Mouse (Mus musculus): ENCODE results near the gene Tcf3. TPM values are rescaled to one million over a fixed set of nuclear protein-coding genes. Genes with fewer than 3 reads are reported as not detected.

Tcf3 gene
- polyA plus RNA-seq, 1 experiment from 2014 or later: 203 TPM

DNA sequence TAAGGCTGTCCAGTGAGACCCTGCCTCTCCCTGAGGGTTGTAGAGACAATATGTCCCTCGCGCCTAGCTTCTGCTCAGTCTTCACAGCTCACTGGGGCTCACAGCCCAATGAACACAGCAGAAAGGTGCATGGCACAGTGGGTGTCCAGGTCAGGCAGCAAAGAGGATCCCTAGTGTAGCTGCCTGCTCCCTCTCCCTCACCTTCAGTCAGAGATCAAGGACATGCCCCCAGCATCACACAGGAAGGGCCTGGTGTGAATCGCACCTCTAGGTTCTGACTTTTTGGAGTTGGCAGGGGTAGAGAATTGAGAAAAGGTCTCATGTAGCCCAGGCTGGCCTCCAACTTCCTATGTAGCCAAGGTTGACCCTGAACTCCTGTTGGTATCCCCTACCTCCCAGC is 1.4 kb upstream of the Tcf3 start:
- Histone ChIP-seq H3K36me3 (replicated peaks) (peaks cover 13% of the 10 kb centered on the region), H3K9ac (no peak overlapping the region), H3K27me3 (peaks cover 6% of the 10 kb centered on the region; the same call in 1 of the 2 replicates), H3K4me3 (replicated peaks) (no peak overlapping the region), H3K9me3 (no peaks in the 10 kb centered on the region), H3K27ac (no peak overlapping the region; the same call in 1 of the 2 replicates), H3K4me2 (no peak overlapping the region), H3K4me1 (peaks cover 31% of the 10 kb centered on the region)
- no peak for ATAC-seq (ENCODE audit: low FRiP score)
- WGBS: 77% methylated on average over 3 of the region's 3 CpGs

DNA sequence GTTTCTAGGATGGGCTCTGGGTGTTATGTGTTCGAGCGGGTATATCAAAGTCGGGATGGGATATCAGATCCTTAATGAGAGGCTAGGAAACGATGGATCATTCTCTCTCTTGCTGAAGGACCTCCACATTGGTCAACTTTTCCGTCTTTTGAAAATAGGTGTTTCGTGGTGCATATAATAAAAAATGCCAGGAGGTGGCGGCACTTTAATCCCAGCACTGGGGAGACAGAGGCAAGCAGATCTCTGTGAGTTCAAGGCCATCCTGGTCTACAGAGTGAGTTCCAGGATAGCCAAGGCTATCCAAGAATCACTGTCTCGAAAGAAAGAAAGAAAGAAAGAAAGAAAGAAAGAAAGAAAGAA is 766 bp upstream of the Tcf3 start:
- H3K27ac ChIP-seq: peak overlapping the region; percentile 96
- no peak overlapping the region for H3K9ac ChIP-seq

DNA sequence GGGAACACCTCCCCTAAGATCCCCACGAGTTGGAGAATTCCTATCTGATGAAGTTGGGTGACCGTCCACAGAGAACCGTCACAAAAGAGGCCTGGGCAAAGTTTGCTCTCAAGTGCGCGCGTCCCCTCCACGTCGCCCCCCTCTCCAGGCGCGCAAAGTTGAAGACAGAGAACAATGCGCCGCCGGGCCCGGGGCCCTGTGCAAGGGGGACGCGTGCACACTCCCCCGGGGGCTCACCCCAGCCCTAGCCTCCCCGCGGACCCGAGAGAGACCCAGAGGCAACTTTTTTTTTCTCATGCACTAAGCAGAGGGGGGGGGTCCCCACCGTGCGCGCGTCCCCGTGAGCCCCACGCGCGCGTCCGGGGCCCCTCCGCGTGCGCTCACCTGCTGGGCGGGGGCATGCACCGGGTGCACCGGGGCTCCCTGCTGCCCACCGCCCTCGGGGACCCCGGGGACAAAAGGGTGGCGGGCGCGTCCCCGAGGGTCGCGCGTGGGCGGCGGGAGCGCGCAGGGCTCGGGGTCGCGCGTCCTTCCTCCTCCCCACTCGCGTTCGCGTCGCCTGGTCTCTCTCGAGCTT is 423 bp downstream of the Tcf3 start:
- WGBS: under 1% methylated on average over 56 of the region's 60 CpGs

More for the DNA sequence above, 766 bp upstream of the Tcf3 start:
- Histone ChIP-seq H3K4me2 (no peak overlapping the region), H3K9me3 (no peaks in the 10 kb centered on the region), H3K27me3 (peaks cover 6% of the 10 kb centered on the region; the same call in 1 of the 2 replicates), H3K36me3 (replicated peaks) (peaks cover 19% of the 10 kb centered on the region), H3K4me1 (peaks cover 31% of the 10 kb centered on the region), H3K4me3 (replicated peaks) (peak overlapping the region; percentile 99)
- 12% methylated on average over 8 of the region's 8 CpGs for WGBS
- ATAC-seq (ENCODE audit: low FRiP score): no peak

DNA sequence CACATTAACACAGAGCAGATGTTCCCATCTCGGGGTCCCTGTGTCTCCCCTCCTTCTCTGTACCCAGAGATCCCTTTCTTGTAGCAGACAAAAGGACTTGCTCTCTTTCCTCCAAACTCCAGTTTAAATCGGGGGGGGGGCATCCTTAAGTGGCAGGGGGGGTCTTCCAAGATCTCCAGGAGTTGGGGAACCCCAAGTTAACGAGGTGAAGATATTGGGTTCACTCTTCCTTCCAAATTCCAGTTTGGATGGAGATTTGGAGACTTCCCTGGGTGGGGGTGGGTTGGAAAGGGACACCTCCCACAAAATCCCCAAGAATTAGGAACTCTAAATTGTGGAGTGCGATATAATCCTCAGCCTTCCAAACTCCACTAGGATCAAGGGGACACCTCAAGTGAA is 1.1 kb downstream of the Tcf3 start:
- Histone ChIP-seq H3K9me3 (no peaks in the 10 kb centered on the region), H3K4me1 (peaks cover 31% of the 10 kb centered on the region), H3K9ac (peak overlapping the region; percentile 99), H3K36me3 (replicated peaks) (peaks cover 36% of the 10 kb centered on the region), H3K27me3 (no peaks in the 10 kb centered on the region; the same call in 1 of the 2 replicates), H3K4me2 (peak overlapping the region; percentile 88), H3K4me3 (replicated peaks) (peak overlapping the region; percentile 99), H3K27ac (peak overlapping the region; percentile 96)
- no peak for ATAC-seq (ENCODE audit: low FRiP score)
- WGBS: 1% methylated on average over 4 of the region's 4 CpGs

More for the DNA sequence above, 423 bp downstream of the Tcf3 start:
- Histone ChIP-seq H3K9ac (peak overlapping the region; percentile 99), H3K27me3 (peaks cover 4% of the 10 kb centered on the region; the same call in 1 of the 2 replicates), H3K27ac (peak overlapping the region; percentile 96), H3K4me2 (peak overlapping the region; percentile 88), H3K4me3 (replicated peaks) (peak overlapping the region; percentile 99), H3K9me3 (no peaks in the 10 kb centered on the region), H3K36me3 (replicated peaks) (peaks cover 30% of the 10 kb centered on the region), H3K4me1 (peaks cover 31% of the 10 kb centered on the region)
- ATAC-seq (ENCODE audit: low FRiP score): peak; percentile 47

DNA sequence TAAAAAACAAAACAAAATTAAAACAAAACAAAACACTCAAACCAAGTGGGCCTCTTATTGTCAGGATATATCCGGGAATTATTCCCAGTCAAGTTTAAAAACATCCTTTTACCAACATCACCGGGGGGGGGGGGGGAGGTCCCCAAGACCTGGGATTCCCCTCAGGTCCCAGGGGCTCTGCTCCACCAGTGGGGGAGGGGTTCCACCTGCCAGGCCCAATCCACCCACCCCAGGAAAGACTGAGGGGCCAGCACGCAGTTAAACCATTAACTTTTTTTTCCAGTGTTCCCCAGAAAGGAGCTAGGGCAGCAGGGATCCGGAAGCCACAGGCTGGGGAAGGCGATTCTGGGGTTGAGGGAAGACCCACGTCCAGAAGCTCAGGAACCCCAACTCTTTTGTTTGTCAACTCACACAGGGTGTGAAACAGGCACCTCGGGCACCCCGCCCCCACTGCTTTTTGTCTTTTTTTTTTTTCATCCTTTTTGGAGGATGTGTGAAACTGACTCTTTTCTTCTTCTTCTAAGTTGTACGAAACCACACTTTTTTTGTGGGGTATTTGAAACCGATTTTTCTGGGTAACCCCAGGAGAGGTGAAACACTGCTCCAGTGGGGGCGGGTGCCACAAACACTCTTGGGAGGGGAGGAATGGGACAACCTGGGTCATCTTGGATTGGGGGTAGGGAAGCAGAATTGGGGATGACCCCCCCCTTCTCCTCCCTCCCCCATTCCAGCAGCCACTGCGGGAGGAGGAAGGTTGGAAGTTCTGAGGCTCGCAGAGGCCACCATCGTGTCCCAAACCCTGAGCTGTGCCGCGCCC is 1.7 kb downstream of the Tcf3 start:
- 24% methylated on average over 15 of the region's 16 CpGs for WGBS
- no peaks in the 10 kb centered on the region for H3K9me3 ChIP-seq
- H3K4me2 ChIP-seq: peak overlapping the region; percentile 88
- no peaks in the 10 kb centered on the region for H3K27me3 ChIP-seq
- ATAC-seq (ENCODE audit: low FRiP score): no peak
- H3K4me1 ChIP-seq: peaks cover 31% of the 10 kb centered on the region
- H3K27ac ChIP-seq: peak overlapping the region; percentile 96
- H3K9ac ChIP-seq: peak overlapping the region; percentile 99
- H3K4me3 ChIP-seq (replicated peaks): peak overlapping the region; percentile 99
- peaks cover 42% of the 10 kb centered on the region for H3K36me3 ChIP-seq (replicated peaks)

DNA sequence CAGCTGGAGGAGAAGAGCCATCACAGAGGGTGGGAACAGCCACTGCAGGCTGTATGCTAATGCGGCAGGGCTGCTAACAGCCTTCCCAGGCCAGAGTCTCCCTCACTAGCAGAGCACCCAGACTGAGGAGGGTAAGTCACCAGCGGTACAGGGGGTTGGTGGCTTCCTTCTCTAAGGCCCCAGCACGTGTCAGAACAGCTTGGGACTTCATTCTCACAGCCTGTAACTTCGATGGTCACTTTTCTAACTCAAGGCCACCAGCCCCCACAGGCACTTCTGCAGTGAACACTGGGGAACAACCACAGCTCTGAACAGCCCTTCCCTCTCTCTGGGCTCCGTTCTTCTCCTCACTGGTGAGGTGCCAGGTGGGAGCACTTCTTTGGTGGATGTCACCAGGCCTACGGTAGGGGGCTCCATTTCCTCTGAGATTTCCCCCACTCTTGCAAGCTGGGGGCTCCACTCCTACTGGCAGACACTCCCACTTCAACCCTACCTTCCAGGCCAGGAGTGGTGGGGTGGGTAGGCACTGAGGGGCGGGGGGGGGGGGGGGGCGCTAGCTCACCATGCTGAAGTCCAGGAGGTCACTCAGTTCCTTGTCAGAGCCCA is 3.0 kb downstream of the Tcf3 start:
- Histone ChIP-seq H3K9me3 (no peaks in the 10 kb centered on the region), H3K9ac (peak overlapping the region; percentile 99), H3K4me1 (peaks cover 26% of the 10 kb centered on the region), H3K36me3 (replicated peaks) (peaks cover 55% of the 10 kb centered on the region), H3K27ac (peak overlapping the region; percentile 36; the same call in 1 of the 2 replicates), H3K4me3 (replicated peaks) (peak overlapping the region; percentile 99), H3K27me3 (no peaks in the 10 kb centered on the region), H3K4me2 (peak overlapping the region; percentile 88; the same call in 1 of the 2 replicates)
- no peak for ATAC-seq (ENCODE audit: low FRiP score)
- WGBS: 76% methylated on average over 8 of the region's 8 CpGs

DNA sequence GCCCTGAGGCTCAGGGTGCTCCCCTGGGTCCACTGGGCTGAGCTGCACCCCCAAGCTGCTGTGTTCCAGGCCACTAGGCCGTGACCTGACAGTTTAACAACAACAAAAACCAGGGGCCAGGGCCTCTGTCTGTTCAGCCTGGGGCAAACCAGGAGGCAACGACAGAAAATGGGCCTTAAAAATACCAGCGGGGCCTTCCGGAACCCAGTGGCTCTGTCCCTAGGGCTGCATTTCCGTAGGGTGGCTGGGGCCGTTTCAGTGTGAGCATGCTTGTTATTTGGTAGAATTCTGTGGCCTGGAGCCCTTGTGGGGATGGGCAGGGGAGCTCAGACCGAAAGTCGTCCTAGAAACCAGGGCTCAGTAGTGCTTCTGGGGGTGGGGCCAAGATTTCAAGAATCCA is 3.6 kb downstream of the Tcf3 start:
- Histone ChIP-seq H3K36me3 (replicated peaks) (peaks cover 62% of the 10 kb centered on the region), H3K27ac (no peak overlapping the region), H3K9me3 (no peaks in the 10 kb centered on the region), H3K4me3 (replicated peaks) (peak overlapping the region; percentile 99; the same call in 1 of the 2 replicates), H3K27me3 (no peaks in the 10 kb centered on the region), H3K4me1 (peaks cover 26% of the 10 kb centered on the region), H3K9ac (no peak overlapping the region), H3K4me2 (no peak overlapping the region)
- ATAC-seq (ENCODE audit: low FRiP score): no peak
- 87% methylated on average over 8 of the region's 8 CpGs for WGBS

DNA sequence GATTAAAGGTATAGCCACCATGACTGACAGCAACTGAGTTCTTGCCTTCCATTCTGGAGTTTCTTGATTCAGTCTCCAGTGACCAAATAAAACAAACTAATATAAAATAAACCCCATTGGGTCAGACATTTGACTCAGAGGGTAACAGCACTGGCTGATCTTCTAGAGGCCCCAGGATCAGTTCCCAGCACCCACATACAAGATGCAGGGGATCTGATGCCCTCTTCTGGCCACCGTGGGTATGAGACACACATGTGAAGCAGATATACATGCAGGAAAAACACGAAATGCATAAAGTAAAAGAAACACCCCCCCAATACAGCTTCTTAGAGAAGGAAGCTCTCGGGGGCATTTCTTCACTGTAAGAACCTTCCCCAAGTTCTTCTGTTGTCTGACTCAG is 8.4 kb downstream of the Tcf3 start:
- H3K4me1 ChIP-seq: peaks cover 19% of the 10 kb centered on the region

DNA sequence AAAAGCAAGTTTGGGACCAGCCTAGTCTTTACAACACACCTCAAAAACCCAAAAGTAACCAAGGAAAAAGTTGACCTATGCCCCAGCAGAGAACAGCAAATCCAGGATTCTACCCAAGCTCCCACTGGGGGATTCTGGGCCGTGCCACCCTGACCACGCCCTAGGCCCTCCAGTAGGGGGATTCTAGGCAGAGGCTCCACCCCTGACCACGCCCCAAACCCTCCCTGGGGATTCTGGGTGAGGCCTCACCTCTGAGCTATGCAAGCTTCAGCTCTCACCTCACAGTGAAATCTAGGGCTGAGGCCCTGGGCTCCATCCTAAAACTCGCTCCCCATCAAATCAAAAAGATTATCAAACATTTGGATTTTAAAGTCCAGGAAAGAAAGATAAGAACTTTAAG is 9.9 kb downstream of the Tcf3 start:
- Histone ChIP-seq H3K27ac (peak overlapping the region; percentile 42; the same call in 1 of the 2 replicates), H3K9ac (no peak overlapping the region), H3K9me3 (no peaks in the 10 kb centered on the region), H3K36me3 (replicated peaks) (peaks cover 95% of the 10 kb centered on the region), H3K4me3 (replicated peaks) (no peak overlapping the region), H3K4me2 (no peak overlapping the region), H3K27me3 (no peaks in the 10 kb centered on the region), H3K4me1 (peaks cover 32% of the 10 kb centered on the region)
- 52% methylated on average over 4 of the region's 4 CpGs for WGBS
- ATAC-seq (ENCODE audit: low FRiP score): 0 out of 2 replicates have a peak, but pooled peaks have one; percentile 21

More for the DNA sequence above, 8.4 kb downstream of the Tcf3 start:
- no peak overlapping the region for H3K4me2 ChIP-seq
- no peak overlapping the region for H3K27ac ChIP-seq
- WGBS: 97% methylated on average over 3 of the region's 3 CpGs
- H3K4me3 ChIP-seq (replicated peaks): no peak overlapping the region
- peaks cover 95% of the 10 kb centered on the region for H3K36me3 ChIP-seq (replicated peaks)
- H3K9ac ChIP-seq: no peak overlapping the region
- ATAC-seq (ENCODE audit: low FRiP score): no peak
- no peaks in the 10 kb centered on the region for H3K9me3 ChIP-seq
- no peaks in the 10 kb centered on the region for H3K27me3 ChIP-seq

DNA sequence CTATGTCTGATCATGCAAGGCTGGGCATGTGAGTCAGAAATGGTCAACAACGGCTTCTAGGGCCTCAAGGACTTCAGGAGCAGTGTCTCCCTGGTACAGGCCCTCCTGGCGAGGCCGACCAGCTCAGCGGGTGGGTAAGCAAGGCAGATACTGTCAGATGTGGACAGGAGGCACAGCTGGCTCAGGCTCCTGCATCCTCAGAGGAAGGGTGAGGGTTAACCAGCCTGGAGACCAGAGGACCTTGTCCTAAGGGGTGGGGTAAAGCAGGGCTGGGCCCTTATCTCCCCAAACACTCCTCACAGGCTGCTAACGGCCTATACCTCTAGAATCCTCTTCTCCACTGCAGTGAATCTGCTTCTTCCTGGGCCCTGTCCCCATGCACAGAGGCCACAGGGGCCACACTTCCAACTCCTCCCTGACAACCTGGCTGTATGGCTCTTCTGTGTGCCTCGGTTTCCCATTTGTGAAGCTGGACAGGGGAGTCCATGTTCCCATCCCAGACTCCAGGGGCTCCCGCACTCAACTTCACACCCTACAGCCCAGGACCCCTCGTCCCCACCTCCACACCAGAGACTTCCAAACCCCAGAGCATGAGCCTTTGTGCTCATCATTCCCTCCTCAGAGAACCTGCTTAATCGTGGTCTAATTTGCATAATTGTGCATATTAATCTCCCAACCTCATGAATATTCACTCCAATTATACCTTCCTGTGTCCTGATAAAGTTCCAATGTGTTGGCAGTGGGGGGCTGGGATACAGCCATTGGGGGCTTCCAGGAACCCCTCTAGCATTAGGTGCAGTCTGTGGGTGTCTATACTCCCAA is 11.6 kb downstream of the Tcf3 start:
- no peak overlapping the region for H3K4me2 ChIP-seq
- H3K9ac ChIP-seq: no peak overlapping the region
- 78% methylated on average over 9 of the region's 9 CpGs for WGBS
- no peaks in the 10 kb centered on the region for H3K9me3 ChIP-seq
- ATAC-seq (ENCODE audit: low FRiP score): no peak
- H3K36me3 ChIP-seq (replicated peaks): peaks cover 96% of the 10 kb centered on the region
- H3K27ac ChIP-seq: peak overlapping the region; percentile 62
- peaks cover 40% of the 10 kb centered on the region for H3K4me1 ChIP-seq
- no peak overlapping the region for H3K4me3 ChIP-seq (replicated peaks)
- H3K27me3 ChIP-seq: no peaks in the 10 kb centered on the region

DNA sequence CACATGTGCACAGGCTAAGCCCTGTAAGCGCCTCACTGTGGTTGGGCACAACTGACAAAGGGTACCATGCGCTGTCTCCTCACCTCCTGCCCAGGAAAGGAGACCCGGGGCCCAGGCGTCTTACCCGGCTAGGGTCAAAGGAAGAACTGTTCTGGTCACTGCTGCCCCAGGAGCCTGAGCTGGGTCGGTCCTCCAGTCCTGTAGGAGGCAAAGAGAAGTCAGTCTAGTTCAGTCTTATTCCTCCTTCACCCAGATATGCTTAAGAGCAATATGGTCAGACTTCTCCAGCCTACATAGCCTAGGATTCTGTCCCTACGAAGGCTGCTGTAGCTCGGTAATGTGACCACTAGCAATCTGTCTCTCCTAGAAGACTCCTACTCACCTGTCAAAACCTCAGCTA is 12.2 kb downstream of the Tcf3 start:
- Histone ChIP-seq H3K27ac (peak overlapping the region; percentile 62), H3K4me2 (no peak overlapping the region), H3K4me1 (peaks cover 40% of the 10 kb centered on the region), H3K4me3 (replicated peaks) (no peak overlapping the region), H3K27me3 (no peaks in the 10 kb centered on the region), H3K9me3 (no peaks in the 10 kb centered on the region), H3K36me3 (replicated peaks) (peaks cover 96% of the 10 kb centered on the region), H3K9ac (no peak overlapping the region)
- WGBS: 94% methylated on average over 8 of the region's 8 CpGs
- ATAC-seq (ENCODE audit: low FRiP score): no peak

Measured in forebrain, embryonic 12.5 days (tissue).